ENCODE assay signal across 11 mouse cellular contexts in genomic region chr15:79607757-79608156, GRCm38 (mm10). TPM values are rescaled to one million over a fixed set of nuclear protein-coding genes. Genes with fewer than 3 reads are reported as not detected.
DNase-seq lines count a peak whose midpoint lies in the region; ATAC-seq and TF ChIP-seq lines count a peak whose summit lies in the region.
"Had no signal": no experiment of that assay in that cellular context is flagged by ENCODE, and none has a peak within 500 bp of the region (broad histone marks: within the 10 kb centered on the region; RNA-seq: fewer than 3 reads in every experiment).

No protein-coding gene starts in this region.

- no peaks in the 10 kb centered on the region for H3K36me3 ChIP-seq in intestine, postnatal 0 days (ENCODE audit: control insufficient read depth, insufficient read depth)
- H3K36me3 ChIP-seq in intestine, embryonic 15.5 days: no peaks in the 10 kb centered on the region

- H3K4me3 ChIP-seq in intestine, postnatal 0 days (ENCODE audit: low read depth, low read length): no peak overlapping the region
- no peak overlapping the region for H3K4me3 ChIP-seq in intestine, embryonic 15.5 days (replicated peaks)
- H3K4me3 ChIP-seq: embryonic facial prominence, embryonic 12.5 days; limb, embryonic 15.5 days; neural tube, embryonic 13.5 days had no signal

- peak; percentile 50 for DNase-seq in adrenal gland, postnatal 10 days
- DNase-seq in adrenal gland, adult 18-20 months (ENCODE audit: low spot score in 2 of 2): no peak
- peak; percentile 40 to 59 for DNase-seq in right cerebral cortex, postnatal 10 days (ENCODE audit: low spot score in 2 of 2)
- no peak for DNase-seq in right cerebral cortex, postnatal 25 days
- peak; percentile 64 for DNase-seq in thymus, postnatal 4 days
- DNase-seq in urinary bladder, postnatal 36 days (ENCODE audit: low spot score in 2 of 2): no peak

- peak; percentile 65 for TF ChIP-seq CTCF in intestine, postnatal 0 days (IDR thresholded peaks at IDR 0.05; ENCODE audit: low read depth)

- H3K4me1 ChIP-seq in intestine, postnatal 0 days (replicated peaks; ENCODE audit: control insufficient read depth, insufficient read depth, low read length): no peaks in the 10 kb centered on the region
- peaks cover 7% of the 10 kb centered on the region for H3K4me1 ChIP-seq in intestine, embryonic 15.5 days (replicated peaks)

- no peaks in the 10 kb centered on the region for H3K9me3 ChIP-seq in intestine, postnatal 0 days (ENCODE audit: control insufficient read depth)
- no peaks in the 10 kb centered on the region for H3K9me3 ChIP-seq in intestine, embryonic 15.5 days
- H3K9me3 ChIP-seq: limb, embryonic 15.5 days had no signal

- H3K27me3 ChIP-seq in intestine, postnatal 0 days (replicated peaks; ENCODE audit: control insufficient read depth, insufficient read depth, low read length): no peaks in the 10 kb centered on the region; the same call in 1 of the 2 replicates
- H3K27me3 ChIP-seq in intestine, embryonic 15.5 days (replicated peaks): no peaks in the 10 kb centered on the region

- H3K27ac ChIP-seq in intestine, postnatal 0 days (ENCODE audit: low read depth, low read length): no peak overlapping the region
- H3K27ac ChIP-seq in intestine, embryonic 15.5 days: no peak overlapping the region
- H3K27ac ChIP-seq: embryonic facial prominence, embryonic 12.5 days; limb, embryonic 15.5 days; neural tube, embryonic 13.5 days had no signal

- H3K9ac ChIP-seq in intestine, postnatal 0 days (ENCODE audit: low read depth, low read length): no peak overlapping the region
- H3K9ac ChIP-seq in intestine, embryonic 15.5 days: no peak overlapping the region
- H3K9ac ChIP-seq: embryonic facial prominence, embryonic 12.5 days; limb, embryonic 15.5 days; neural tube, embryonic 13.5 days had no signal

- 56% methylated on average over 2 of the region's 2 CpGs for WGBS in intestine, postnatal 0 days
- 51% methylated on average over 2 of the region's 2 CpGs for whole genome bisulfite sequencing in intestine, embryonic 15.5 days

- ATAC-seq in intestine, postnatal 0 days: no peak
- ATAC-seq in intestine, embryonic 15.5 days: no peak

- H3K4me2 ChIP-seq in intestine, postnatal 0 days (replicated peaks; ENCODE audit: low read depth): no peak overlapping the region
- H3K4me2 ChIP-seq in intestine, embryonic 15.5 days (replicated peaks): no peak overlapping the region
- H3K4me2 ChIP-seq: embryonic facial prominence, embryonic 12.5 days; limb, embryonic 15.5 days; neural tube, embryonic 13.5 days had no signal

RNA-seq across cellular contexts. Expression of gene Dmc1, which starts 2.8 kb away (rescaled TPM):
- total RNA-seq in adrenal gland, postnatal 10 days (2021): 1 to 10 TPM; 1.4 to 1.8 TPM
- under 1 TPM; 0.50 to 0.93 TPM for total RNA-seq in adrenal gland, adult 18-20 months (2021)
- polyA plus RNA-seq in intestine, postnatal 0 days (2015; fragmentation: Nextera tagmentation; extraction: Ambion mirVana): 0.78 and 1.7 TPM in 2 replicates
- 1.3 and 1.8 TPM in 2 replicates for polyA plus RNA-seq in intestine, embryonic 15.5 days (2015; fragmentation: Nextera tagmentation; extraction: Ambion mirVana)

RNA-seq across cellular contexts. Expression of gene Fam227a, which starts 51.0 kb away (rescaled TPM):
- 1 to 10 TPM; 2.8 to 3.1 TPM for total RNA-seq in adrenal gland, postnatal 10 days (2021)
- total RNA-seq in adrenal gland, adult 18-20 months (2021): 1 to 10 TPM; 1.5 to 2.0 TPM
- polyA plus RNA-seq in intestine, postnatal 0 days (2015; fragmentation: Nextera tagmentation; extraction: Ambion mirVana): 0.13 and 0.27 TPM in 2 replicates
- polyA plus RNA-seq in intestine, embryonic 15.5 days (2015; fragmentation: Nextera tagmentation; extraction: Ambion mirVana): 0.74 and 0.90 TPM in 2 replicates

RNA-seq across cellular contexts. Expression of gene Cby1, which starts 51.2 kb away (rescaled TPM):
- 10 to 100 TPM; 22.7 to 26.0 TPM for total RNA-seq in adrenal gland, postnatal 10 days (2021)
- 10 to 100 TPM; 16.9 to 18.7 TPM for total RNA-seq in adrenal gland, adult 18-20 months (2021)
- polyA plus RNA-seq in intestine, postnatal 0 days (2015; fragmentation: Nextera tagmentation; extraction: Ambion mirVana): 22.3 and 23.1 TPM in 2 replicates
- polyA plus RNA-seq in intestine, embryonic 15.5 days (2015; fragmentation: Nextera tagmentation; extraction: Ambion mirVana): 37.6 and 39.0 TPM in 2 replicates

Comparison
In these comparisons a context has a peak if more than half of its experiments do, and no peak if none do; other contexts are left out.
1. DNase-seq: peak in adrenal gland, postnatal 10 days (single experiment), right cerebral cortex, postnatal 10 days (2 of 2) and thymus, postnatal 4 days (single experiment); none in adrenal gland, adult 18-20 months (0 of 2), right cerebral cortex, postnatal 25 days (single experiment) and urinary bladder, postnatal 36 days (0 of 2).